Mouse (Mus musculus) monocyte, adult 2 months (primary cell): ENCODE measurements around the gene Bcl11a.
A peak's percentile ranks its signal among the peaks of the same experiment; 100 is the strongest.

ENCODE experiments used
- DNase-seq, 2 experiments: peaks; one replicate each; pipeline ENCODE4 v3.0.0; 2022; ENCODE audit warnings: low spot score in 2 of 2, low read depth in 1 of 2

The Bcl11a gene

GRCm38 (mm10) chr11:24148545-24148944 is 70.7 kb downstream of the Bcl11a start:
- no peak for DNase-seq

DNA sequence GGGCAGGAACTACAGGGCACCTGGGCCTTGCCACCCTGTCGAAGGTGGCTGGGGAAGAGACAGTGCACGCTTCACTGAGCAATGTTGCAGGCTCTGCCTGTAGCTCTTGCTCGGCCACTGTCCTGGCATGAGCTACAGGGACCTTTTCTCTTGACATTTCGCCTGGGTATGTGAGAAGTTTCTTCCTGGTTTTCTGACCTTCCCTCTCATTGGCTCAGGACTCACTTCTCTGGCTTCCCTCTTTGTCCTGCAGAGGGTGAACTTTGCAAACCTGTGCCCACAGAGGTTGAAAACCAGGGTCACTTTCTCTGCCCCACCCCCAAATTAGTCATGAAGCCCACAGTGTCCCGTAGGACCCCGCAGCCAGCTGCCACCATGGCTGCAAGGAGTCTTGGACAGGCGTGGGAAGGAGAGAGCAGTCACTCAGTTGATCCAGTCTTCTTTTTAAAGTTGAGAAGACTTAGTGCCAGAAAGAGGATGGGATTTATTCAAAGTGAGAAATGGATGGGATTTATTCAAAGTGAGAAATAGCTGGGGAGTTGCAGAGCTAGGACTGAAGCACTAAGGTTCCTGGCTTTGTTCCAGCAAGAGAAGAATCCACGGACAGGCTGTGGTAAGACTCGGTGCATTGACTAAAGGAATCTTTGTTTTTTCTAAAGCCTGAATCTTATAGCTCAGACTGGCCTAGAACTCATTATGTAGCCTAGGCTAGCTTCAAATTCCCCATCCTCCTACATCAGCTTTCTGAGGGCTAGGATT is 71.8 kb downstream of the Bcl11a start:
- no peak for DNase-seq

- no peak for DNase-seq
These were observed 74.4 kb downstream of the Bcl11a start for GRCm38 (mm10) chr11:24152076-24152784.

GRCm38 (mm10) chr11:24153049-24153448 is 75.2 kb downstream of the Bcl11a start:
- DNase-seq, result no peak

DNA sequence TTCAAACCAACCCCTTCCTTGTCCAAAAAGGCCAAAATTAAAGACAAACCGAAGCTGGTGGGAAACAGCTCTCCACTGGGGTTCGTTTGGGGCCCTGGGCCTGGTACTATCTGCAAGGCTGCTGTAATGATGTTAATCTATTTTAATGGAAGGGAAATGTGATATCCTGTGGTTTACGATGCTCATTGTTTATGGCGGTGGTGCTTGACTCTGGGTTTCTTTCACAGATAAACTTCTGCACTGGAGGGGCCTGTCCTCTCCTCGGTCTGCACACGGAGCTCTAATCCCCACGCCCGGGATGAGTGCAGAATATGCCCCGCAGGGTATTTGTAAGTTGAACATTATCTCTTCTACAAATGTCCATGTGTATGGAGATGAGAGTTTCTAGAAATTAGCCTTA is 80.2 kb downstream of the Bcl11a start:
- no peak for DNase-seq

DNA sequence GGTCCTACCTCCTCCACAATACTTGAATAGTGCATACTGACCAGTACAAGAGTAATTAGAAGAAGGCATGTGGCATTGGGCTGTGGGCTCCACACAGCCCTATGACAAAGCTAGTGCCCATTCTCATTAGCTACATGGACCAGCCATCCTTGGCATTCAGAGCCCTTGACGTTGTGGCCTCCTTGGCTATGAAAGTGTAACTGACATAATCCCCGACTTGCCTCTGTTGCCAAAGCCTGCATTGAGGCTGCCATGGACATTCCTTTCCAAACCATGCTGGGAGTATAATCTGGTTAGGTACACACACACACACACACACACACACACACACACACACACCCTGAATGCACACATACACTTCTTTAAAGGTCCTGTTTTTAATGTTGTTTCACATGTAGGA is 81.8 kb downstream of the Bcl11a start:
- no peak for DNase-seq

DNA sequence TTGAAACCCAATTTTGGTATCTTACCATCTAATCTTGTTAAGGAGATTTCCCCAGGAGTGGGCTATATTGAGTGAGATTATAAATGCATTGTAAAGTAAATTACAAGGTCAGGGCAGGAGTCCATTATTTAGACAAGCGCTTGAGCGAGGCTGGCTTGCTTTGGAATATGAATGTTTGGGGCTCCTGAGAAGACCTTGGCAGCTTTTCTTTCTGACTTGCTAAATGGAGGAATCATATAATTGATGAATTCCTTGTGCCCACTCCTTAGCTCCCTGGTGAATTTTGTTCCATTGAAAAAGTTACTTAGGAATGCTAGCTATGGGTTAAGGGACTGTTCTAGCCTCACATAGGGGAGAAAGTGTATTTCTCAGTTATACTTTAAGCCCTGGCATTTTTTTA is 83.6 kb downstream of the Bcl11a start:
- DNase-seq, result no peak

GRCm38 (mm10) chr11:24162056-24162455 is 84.2 kb downstream of the Bcl11a start:
- no peak for DNase-seq

- no peak for DNase-seq
These were observed 85.2 kb downstream of the Bcl11a start for GRCm38 (mm10) chr11:24163072-24163471.

- DNase-seq, result no peak
These were observed 86.2 kb downstream of the Bcl11a start for GRCm38 (mm10) chr11:24164065-24164464.

DNA sequence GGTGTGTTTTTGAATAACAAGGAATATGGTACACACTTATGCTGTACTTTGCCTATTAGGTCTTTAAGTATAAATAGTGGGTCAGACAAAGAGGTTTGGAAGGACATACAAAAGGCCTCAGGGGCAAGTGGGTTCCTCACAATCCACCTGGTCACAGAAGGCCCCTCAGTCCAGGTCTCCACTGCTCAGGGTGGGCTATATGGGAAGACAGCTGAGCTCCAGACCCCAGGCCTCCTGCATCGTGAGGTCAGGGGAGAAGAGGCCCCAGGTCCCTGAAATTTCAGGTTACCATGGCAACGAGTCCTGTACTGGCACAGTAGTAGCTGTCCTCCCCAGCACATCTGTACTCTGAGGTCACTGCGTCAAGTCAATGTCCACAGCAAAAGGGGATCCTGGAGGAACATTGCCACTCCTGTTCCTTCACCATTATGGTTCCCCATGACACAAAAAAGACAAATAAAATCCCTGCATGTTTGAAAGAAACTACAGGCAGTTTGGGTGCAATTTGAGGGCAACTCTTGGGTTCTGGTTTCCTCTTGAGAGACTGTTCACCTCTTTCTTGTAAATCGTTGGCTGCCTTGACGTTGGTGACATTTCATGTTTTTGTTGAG is 93.9 kb downstream of the Bcl11a start:
- no peak for DNase-seq

DNA sequence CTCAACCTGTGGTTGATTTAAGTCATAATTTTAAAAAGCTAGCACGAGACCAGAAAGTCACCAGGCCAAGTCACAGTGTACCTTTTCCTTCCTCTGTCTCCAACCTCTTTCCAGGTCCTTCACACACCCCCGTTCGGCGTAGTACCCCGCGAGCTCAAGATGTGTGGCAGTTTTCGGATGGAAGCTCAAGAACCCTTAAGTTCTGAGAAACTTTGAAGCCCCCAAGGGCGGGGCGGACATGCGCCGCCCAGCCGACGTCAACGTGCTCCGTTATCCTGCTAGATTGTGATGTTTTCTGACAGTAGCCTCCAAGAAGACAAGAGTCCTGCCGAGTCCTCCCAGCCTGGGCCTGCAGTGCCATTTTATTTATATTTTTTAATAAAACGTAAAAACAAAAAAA is 94.7 kb downstream of the Bcl11a start:
- DNase-seq, result no peak

GRCm38 (mm10) chr11:24174161-24174792 is 96.4 kb downstream of the Bcl11a start:
- DNase-seq, result no peak

DNA sequence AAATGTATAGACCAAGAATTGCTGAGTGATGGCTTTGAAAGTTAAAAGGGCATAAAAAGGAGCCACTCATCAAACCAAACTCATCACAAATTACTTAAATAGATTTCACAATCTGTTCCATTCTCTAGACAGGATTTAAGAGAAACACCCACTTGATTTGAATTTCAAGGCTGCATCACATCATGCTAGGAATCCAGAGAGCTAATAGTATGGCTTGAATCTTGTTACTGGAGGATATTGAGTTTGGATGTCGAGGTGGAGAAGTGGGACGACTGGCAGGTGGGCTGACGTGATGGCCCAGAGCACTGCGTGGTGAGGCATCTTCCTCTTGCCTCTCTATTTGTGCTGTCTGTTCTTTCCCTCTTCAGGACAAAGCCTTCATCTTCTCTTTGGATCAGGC is 99.6 kb downstream of the Bcl11a start:
- no peak for DNase-seq

- DNase-seq, result no peak
These were observed 101.1 kb downstream of the Bcl11a start for GRCm38 (mm10) chr11:24178823-24179476.

GRCm38 (mm10) chr11:24180040-24180439 is 102.2 kb downstream of the Bcl11a start:
- no peak for DNase-seq

- no peak for DNase-seq
These were observed 105.6 kb downstream of the Bcl11a start for GRCm38 (mm10) chr11:24183501-24183900.

DNA sequence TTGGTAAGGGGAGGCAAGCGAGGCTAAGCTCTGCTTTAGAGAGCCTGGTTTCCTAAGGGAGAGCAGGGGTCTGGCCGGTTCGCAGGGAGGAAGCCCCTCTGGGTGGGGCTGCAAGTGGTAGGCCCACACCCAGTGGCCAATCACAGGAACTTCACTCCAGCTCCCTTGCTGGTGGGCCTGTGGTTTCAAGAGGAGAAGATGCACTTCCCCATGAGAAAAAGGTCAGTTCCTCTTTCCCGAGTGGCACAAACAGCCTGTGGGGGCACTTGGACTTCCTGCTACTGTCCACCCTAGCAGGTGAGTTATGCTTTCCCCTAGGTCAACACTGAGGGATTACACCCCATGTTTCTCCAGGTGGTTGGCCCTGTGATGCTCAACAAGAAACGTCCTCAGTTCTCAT is 107.1 kb downstream of the Bcl11a start:
- DNase-seq, result peak; percentile 49 to 60

DNA sequence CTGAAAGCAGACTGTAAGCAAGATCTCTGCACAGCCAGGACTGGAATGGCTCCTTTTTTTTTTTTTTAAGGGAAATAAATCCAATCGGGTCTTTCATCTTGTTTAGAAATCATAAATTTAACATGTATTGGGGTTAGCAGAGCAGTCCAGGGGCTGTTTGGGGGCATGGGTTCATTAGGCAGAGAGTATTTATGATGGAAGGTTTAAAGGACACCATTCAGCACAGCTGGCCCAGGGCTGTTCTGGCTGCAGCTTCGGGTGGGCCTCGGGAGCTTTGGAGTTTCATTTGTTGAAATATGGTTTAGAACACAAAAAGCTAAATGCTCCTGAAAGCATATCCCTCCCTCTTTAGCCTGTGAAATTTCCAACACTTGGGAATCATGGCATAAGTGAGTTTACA is 112.6 kb downstream of the Bcl11a start:
- DNase-seq, result no peak

DNA sequence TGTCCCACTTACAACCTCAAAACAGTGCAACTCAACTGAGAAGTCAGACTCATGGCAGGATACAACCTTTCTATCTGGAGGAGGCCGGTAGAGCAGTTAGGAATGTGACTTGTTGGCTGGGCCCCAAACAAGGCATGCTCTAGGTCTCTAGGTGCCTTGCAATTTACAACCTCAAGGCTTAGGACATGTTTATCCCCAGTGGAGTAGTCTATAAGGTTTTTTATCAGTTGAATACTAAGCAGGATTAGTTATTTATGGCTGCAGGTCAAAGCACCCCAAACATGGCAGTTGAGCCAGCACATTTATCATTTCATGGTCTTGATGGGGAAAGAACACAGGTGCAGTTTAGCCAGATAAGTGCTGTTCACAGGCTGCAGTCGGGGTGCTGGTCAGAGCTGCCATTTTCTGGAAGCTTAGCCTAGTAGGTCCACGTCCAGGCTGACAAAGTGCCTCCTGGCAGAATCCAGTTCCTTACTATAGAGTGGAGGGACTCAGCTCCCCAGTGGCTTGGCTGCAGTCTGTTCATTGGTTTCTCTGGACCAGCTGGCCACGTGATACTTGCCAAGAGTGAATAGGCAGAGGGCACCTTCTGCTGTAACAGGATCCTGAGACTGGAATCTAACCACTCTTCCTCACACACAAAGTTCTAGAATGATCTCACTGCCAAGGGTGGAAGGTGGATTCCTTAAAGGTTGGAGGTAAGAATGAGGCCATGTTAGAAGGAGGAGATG is 118.8 kb downstream of the Bcl11a start:
- DNase-seq, result no peak

GRCm38 (mm10) chr11:24197424-24197823 is 119.6 kb downstream of the Bcl11a start:
- DNase-seq, result no peak
